Mouse (Mus musculus) megakaryocyte, embryonic 14.5 days (primary cell): ENCODE results near the gene Ppp1r1c.

Experiments used
- FLI1 ChIP-seq: IDR thresholded peaks from 2 replicates; pipeline ENCODE4 v1.6.1; 2012; ENCODE audit warnings: low read length, inconsistent platforms, mixed read lengths
- GATA1 ChIP-seq: IDR thresholded peaks from 3 replicates; pipeline ENCODE4 v1.6.1; 2012; ENCODE audit warnings: mixed read lengths, low read length, inconsistent platforms, borderline replicate concordance

DNA sequence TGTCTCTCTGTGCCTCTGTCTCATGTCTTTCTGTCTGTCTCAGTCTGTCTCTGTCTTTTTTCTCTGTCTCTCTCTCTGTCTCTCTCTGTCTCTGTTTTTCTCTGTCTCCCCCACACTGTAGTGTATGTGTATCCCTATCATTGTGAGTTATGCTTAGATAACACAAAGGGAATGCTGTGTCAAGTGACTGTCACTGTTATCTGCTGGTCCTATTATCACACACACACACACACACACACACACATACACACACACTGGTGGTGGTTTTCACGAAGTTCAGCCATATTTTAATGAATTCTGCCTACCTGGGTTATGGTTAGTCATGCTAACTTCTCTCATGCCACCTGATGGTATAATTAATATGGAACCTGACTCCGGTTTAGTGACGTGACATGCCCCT, 44.1 kb downstream of the Ppp1r1c start:
- TF ChIP-seq GATA1 (no peak), FLI1 (no peak)
